Mouse (Mus musculus) heart, embryonic 14.5 days (tissue): Measurements from ENCODE around the gene Ksr1. TPM values are rescaled to one million over a fixed set of nuclear protein-coding genes. Genes with fewer than 3 reads are reported as not detected.
"Not testable (repeated sequence)": the region's sequence is repeated elsewhere in the genome, so short reads cannot be mapped to it uniquely, and the experiment has no call there.

Experiments
- ATAC-seq: fragments of 200-750 bp; cut with Nextera tagmentation; 2 replicates; pipeline ENCODE4 v1.8.0; 2017; ENCODE audit warnings: low read depth, moderate TSS enrichment; ENCODE audit not compliant: insufficient number of reproducible peaks, insufficient read depth, low FRiP score
- H3K27ac ChIP-seq, 2 experiments: fragments of 200-500 bp in 1 of 2; fragments of 300-500 bp in 1 of 2; sonication (generic) in 1 of 2; replicated peaks in 1 of 2; 2 replicates each; pipeline ENCODE4 v1.5.1; 2012 to 2014; ENCODE audit warnings: low read depth in 2 of 2, low read length in 2 of 2, control low read depth in 1 of 2, mild to moderate bottlenecking in 1 of 2, mixed read lengths in 1 of 2; ENCODE audit not compliant: control insufficient read depth in 1 of 2, insufficient read depth in 1 of 2
- H3K27me3 ChIP-seq: fragments of 300-500 bp; sonication (generic); 2 replicates; pipeline ENCODE4 v1.6.1; 2014; ENCODE audit warnings: mild to moderate bottlenecking, low read length, control low read depth; ENCODE audit not compliant: control insufficient read depth, insufficient read depth
- H3K36me3 ChIP-seq: fragments of 300-500 bp; sonication (generic); 2 replicates; pipeline ENCODE4 v1.6.1; 2014; ENCODE audit warnings: mild to moderate bottlenecking, control low read depth, low read length, mixed read lengths; ENCODE audit not compliant: control insufficient read depth, insufficient read depth
- H3K4me1 ChIP-seq, 2 experiments: fragments of 200-500 bp in 1 of 2; fragments of 300-500 bp in 1 of 2; sonication (generic) in 1 of 2; 2 replicates each; pipeline ENCODE4 v1.6.1; 2012 to 2014; ENCODE audit warnings: low read length in 2 of 2, control low read depth in 1 of 2, mixed read lengths in 1 of 2; ENCODE audit not compliant: control insufficient read depth in 2 of 2, insufficient read depth in 2 of 2
- H3K4me2 ChIP-seq: fragments of 300-500 bp; sonication (generic); 2 replicates; pipeline ENCODE4 v1.6.1; 2014; ENCODE audit warnings: mild to moderate bottlenecking, low read length
- H3K4me3 ChIP-seq, 2 experiments: fragments of 200-500 bp in 1 of 2; fragments of 300-500 bp in 1 of 2; sonication (generic) in 1 of 2; 2 replicates each; pipeline ENCODE4 v1.5.1; 2012 to 2014; ENCODE audit warnings: low read length in 2 of 2, mild to moderate bottlenecking in 2 of 2, control low read depth in 1 of 2, low read depth in 1 of 2, moderate library complexity in 1 of 2; ENCODE audit not compliant: control insufficient read depth in 1 of 2, insufficient read depth in 1 of 2
- H3K9ac ChIP-seq: fragments of 300-500 bp; sonication (generic); 2 replicates; pipeline ENCODE4 v1.6.1; 2014; ENCODE audit warnings: mild to moderate bottlenecking, low read length
- H3K9me3 ChIP-seq: fragments of 300-500 bp; sonication (generic); 2 replicates; pipeline ENCODE4 v1.6.1; 2016; ENCODE audit warnings: low read length, control low read depth; ENCODE audit not compliant: control insufficient read depth
- WGBS: fragments of 180-500 bp; shearing (Covaris S2); extraction: QIAGEN DNeasy Blood & Tissue Kit; methylation state at CpG from one replicate; pipeline ENCODE4 v1.1.7; 2014; 5-methylcytosine and 5-hydroxymethylcytosine counted together
- polyA plus RNA-seq: library from polyadenylated mRNA; unstranded; fragments of >200 nt; fragmentation: Nextera tagmentation; extraction: Ambion mirVana; gene quantifications from 2 replicates; pipeline ENCODE4 v1.2.1, GENCODE M21; 2014

Gene Ksr1
- polyA plus RNA-seq, 1 experiment from 2014 or later: 5.8 TPM

DNA sequence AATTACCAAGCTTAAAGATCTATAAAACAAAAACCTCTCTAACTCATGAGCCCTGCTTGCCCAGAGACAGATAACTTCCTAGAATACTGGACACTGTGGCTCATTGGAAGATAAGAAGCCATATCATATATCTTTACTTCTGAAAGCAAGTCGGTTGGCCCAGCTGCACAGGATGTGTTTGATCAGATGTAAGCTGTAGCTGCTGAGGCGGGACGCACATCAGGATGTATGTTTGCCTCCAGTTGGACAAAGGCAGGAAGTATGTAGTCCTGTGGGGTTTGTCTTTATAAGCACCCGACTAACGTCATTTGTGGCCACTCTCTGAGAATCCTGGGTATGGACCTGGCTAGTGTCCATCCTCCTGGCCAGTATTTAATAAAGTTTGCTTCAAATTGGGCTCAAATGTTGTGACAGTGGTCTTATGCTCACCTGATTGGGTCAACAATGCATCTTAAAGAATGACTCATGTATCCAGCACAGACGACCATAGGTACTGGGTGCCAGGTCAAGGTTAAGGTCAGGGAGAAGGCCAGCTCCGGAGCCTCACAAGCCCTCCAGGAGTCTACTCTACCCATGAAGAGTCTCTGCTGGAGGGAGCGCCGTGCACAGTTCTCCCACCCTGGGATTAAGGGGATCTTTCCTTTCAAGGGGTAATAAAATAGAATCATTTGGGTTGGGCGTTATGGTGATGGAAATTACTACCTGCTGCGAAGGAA is 143.0 kb downstream of the Ksr1 start:
- peak; percentile 61 for ATAC-seq
- H3K36me3 ChIP-seq: no peaks in the 10 kb centered on the region
- H3K4me3 ChIP-seq: no peak overlapping the region
- no peak overlapping the region for H3K9ac ChIP-seq
- H3K4me2 ChIP-seq: no peak overlapping the region
- 65% methylated on average over 11 of the region's 11 CpGs for WGBS
- H3K27ac ChIP-seq: peak overlapping the region; percentile 77 to 83
- no peaks in the 10 kb centered on the region for H3K9me3 ChIP-seq
- no peaks in the 10 kb centered on the region for H3K27me3 ChIP-seq
- peaks cover 5 to 10% of the 10 kb centered on the region in 2 experiments; a peak in 3 of 4 replicates for H3K4me1 ChIP-seq

DNA sequence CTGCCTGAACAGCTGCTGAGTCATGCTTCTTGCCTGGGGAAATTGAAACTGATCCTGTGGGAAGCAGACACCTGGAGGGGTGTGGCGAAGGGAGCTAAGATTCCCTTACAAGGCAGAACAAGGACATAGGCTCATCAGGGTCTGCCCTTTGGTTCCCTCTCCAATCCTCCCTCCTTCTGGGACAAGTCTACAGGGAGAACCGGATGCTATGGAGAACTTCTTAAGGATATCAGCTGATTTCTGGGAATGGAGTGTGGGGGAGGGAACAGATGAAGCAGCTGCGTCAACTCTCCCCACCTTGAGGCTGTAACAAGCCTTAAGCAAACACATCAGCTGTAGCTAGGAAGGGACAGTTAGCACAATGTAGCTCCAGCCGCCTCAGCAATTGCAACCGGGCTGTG is 143.7 kb downstream of the Ksr1 start:
- WGBS: 58% methylated on average over 5 of the region's 5 CpGs
- peaks cover 2% of the 10 kb centered on the region; the same call in 1 of the 2 replicates for H3K9me3 ChIP-seq
- H3K4me2 ChIP-seq: no peak overlapping the region
- peaks cover 5 to 10% of the 10 kb centered on the region in 2 experiments; a peak in 3 of 4 replicates for H3K4me1 ChIP-seq
- H3K27ac ChIP-seq: peak overlapping the region; percentile 77 to 83
- H3K4me3 ChIP-seq: no peak overlapping the region
- no peaks in the 10 kb centered on the region for H3K27me3 ChIP-seq
- H3K36me3 ChIP-seq: no peaks in the 10 kb centered on the region
- 0 out of 2 replicates have a peak, but pooled peaks have one; percentile 25 for ATAC-seq
- no peak overlapping the region for H3K9ac ChIP-seq

- Histone ChIP-seq H3K4me2 (no peak overlapping the region), H3K27ac (peak overlapping the region; percentile 77 to 83), H3K4me1 (peaks cover 5 to 10% of the 10 kb centered on the region in 2 experiments; a peak in 3 of 4 replicates), H3K4me3 (no peak overlapping the region), H3K9ac (no peak overlapping the region), H3K36me3 (no peaks in the 10 kb centered on the region), H3K27me3 (no peaks in the 10 kb centered on the region), H3K9me3 (peaks cover 9% of the 10 kb centered on the region)
- no peak for ATAC-seq
- WGBS: 85% methylated on average over 4 of the region's 4 CpGs
Observed at GRCm38 (mm10) chr11:79001871-79002270, 144.3 kb downstream of the Ksr1 start.

DNA sequence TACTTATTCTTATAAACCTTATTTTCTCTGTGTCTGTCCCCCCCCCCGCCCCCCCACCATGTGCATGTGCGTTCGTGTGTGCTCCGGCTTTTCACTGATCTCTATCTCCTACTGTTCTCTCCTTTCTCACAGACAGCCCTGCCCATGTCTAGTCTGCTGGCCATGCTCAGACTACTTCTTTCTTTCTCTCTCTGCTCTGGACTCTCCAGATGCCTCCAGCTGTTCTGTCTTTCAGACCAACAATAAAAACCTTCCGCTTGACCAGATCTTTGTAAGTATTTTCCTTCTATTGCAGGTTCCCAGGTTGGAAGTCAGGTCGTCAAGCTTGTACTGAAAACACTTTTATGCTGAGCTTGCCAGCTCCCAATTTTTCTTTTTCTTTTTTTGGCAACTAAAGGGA is 147.1 kb downstream of the Ksr1 start:
- H3K27me3 ChIP-seq: no peaks in the 10 kb centered on the region
- WGBS: 71% methylated on average over 6 of the region's 6 CpGs
- no peak for ATAC-seq

GRCm38 (mm10) chr11:78990875-78991543 is 155.2 kb downstream of the Ksr1 start:
- not testable (repeated sequence) for H3K4me1 ChIP-seq, H3K27me3 ChIP-seq, H3K9me3 ChIP-seq, H3K4me3 ChIP-seq, H3K4me2 ChIP-seq, ATAC-seq, H3K27ac ChIP-seq, H3K9ac ChIP-seq, H3K36me3 ChIP-seq
- 79% methylated on average over 5 of the region's 5 CpGs for WGBS

More for the DNA sequence above, 147.1 kb downstream of the Ksr1 start:
- Histone ChIP-seq H3K9ac (no peak overlapping the region), H3K4me3 (no peak overlapping the region), H3K36me3 (no peaks in the 10 kb centered on the region), H3K4me2 (no peak overlapping the region), H3K4me1 (peaks cover 5 to 7% of the 10 kb centered on the region in 2 experiments; a peak in 3 of 4 replicates), H3K9me3 (peaks cover 18% of the 10 kb centered on the region), H3K27ac (no peak overlapping the region)

DNA sequence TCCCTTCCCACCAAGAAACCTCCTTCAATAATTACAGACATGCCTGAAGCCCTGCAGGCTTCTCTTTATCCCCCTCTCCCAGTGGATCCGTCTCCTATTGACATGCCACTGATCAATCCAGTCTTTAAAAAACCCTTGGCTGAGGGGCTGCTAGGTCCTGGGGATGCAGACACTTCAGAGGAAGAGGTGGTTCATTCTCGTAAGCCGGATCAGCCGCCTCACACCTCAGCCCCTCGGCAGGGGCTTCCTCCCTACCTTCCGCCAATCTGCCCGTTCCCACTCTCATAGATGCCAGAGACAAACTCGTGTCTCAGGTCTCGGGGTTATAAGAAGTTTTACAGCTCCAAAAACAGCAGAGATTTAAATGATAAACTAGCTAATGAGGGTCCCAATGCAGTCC is 156.1 kb downstream of the Ksr1 start:
- no peak overlapping the region for H3K4me3 ChIP-seq
- no peak overlapping the region for H3K9ac ChIP-seq
- H3K4me2 ChIP-seq: no peak overlapping the region
- H3K36me3 ChIP-seq: no peaks in the 10 kb centered on the region
- peaks cover 0 to under 1% of the 10 kb centered on the region in 2 experiments; a peak in 1 of 4 replicates for H3K4me1 ChIP-seq
- no peak for ATAC-seq
- 85% methylated on average over 9 of the region's 9 CpGs for WGBS
- no peaks in the 10 kb centered on the region for H3K27me3 ChIP-seq
- H3K27ac ChIP-seq: no peak overlapping the region
- H3K9me3 ChIP-seq: peaks cover 6% of the 10 kb centered on the region; the same call in 1 of the 2 replicates

DNA sequence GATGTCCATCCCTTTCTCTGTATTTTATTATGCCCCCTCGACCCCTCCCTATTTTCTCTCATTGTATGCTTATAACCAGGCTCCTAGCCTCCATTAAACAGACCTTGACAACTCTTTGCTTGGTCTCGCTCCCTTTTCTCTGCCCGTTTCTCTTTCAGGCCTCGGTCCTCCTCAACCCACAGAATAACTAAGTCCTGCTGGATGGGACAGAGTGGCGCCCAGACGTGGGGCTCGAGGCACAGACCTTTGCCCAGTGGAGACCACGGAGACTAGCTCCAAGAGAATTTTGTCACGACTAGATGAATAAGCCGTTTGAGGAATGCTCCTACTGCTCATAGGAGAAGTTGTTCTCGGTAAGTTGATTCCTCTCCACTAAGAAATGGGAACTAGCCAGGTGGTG is 157.0 kb downstream of the Ksr1 start:
- H3K36me3 ChIP-seq, H3K27ac ChIP-seq, H3K9ac ChIP-seq, H3K4me3 ChIP-seq, H3K27me3 ChIP-seq, ATAC-seq, H3K9me3 ChIP-seq, H3K4me2 ChIP-seq, H3K4me1 ChIP-seq: not testable (repeated sequence)
- 88% methylated on average over 11 of the region's 11 CpGs for WGBS
